Mouse (Mus musculus) E14TG2a.4 (cell line): ENCODE results near the gene Rbpj.
"Not testable (repeated sequence)": the region's sequence is repeated elsewhere in the genome, so short reads cannot be mapped to it uniquely, and the experiment has no call there.

Experiments used
- H3K27me3 ChIP-seq: 2 replicates; pipeline ENCODE4 v1.6.1; 2014; ENCODE audit warnings: low read length, control low read depth; ENCODE audit not compliant: insufficient read depth
- H3K36me3 ChIP-seq: 2 replicates; pipeline ENCODE4 v1.6.1; 2014; ENCODE audit warnings: low read length, control low read depth; ENCODE audit not compliant: insufficient read depth
- H3K4me1 ChIP-seq: replicated peaks from 2 replicates; pipeline ENCODE4 v1.6.1; 2014; ENCODE audit warnings: low read depth, low read length, control low read depth
- H3K4me3 ChIP-seq: replicated peaks from 2 replicates; pipeline ENCODE4 v1.5.1; 2014; ENCODE audit warnings: mild to moderate bottlenecking, low read length
- H3K9me3 ChIP-seq: 2 replicates; pipeline ENCODE4 v1.6.1; 2014; ENCODE audit warnings: low read length, control low read depth
- CTCF ChIP-seq: conservative IDR thresholded peaks from 2 replicates; pipeline ENCODE4 v1.5.1; 2014; ENCODE audit warnings: low read length
- NANOG ChIP-seq: IDR thresholded peaks from 2 replicates; pipeline ENCODE4 v1.6.1; 2014; ENCODE audit warnings: borderline replicate concordance, low read length, mixed read lengths
- POU5F1 ChIP-seq: IDR thresholded peaks from 2 replicates; pipeline ENCODE4 v1.6.1; 2014; ENCODE audit warnings: low read length, borderline replicate concordance

Rbpj gene

DNA sequence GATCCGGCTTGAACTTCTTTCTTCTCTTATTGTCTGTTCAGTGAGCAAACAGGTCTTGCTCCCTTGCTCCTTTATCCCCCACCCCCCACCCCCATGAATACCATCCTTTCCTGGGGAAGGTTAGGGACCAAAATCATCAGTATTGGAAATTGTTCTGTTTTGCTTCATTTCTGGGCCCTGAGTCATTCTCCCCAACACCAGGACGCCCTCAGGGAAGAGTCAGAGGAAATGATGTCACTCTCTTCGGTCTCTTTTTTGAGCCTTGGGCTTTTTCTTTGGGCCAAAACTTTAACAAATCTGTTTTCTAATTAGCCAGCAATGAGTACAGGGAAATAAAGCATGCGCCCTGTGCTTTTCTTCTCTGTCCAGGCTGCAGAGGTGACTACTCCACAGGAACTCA is 77.4 kb downstream of the Rbpj start:
- Histone ChIP-seq H3K9me3 (peaks cover 8% of the 10 kb centered on the region), H3K4me3 (no peak overlapping the region), H3K36me3 (peaks cover 9% of the 10 kb centered on the region), H3K27me3 (no peaks in the 10 kb centered on the region), H3K4me1 (peaks cover 88% of the 10 kb centered on the region)
- no peak for TF ChIP-seq POU5F1
- no peak for TF ChIP-seq NANOG
- TF ChIP-seq CTCF: no peak

- no peak for TF ChIP-seq POU5F1
- TF ChIP-seq NANOG: no peak; the same call in 1 of the 2 replicates
- TF ChIP-seq CTCF: no peak
- Histone ChIP-seq H3K4me1 (peaks cover 84% of the 10 kb centered on the region), H3K27me3 (no peaks in the 10 kb centered on the region), H3K4me3 (no peak overlapping the region), H3K9me3 (peaks cover 13% of the 10 kb centered on the region), H3K36me3 (peaks cover 9% of the 10 kb centered on the region)
Observed at GRCm38 (mm10) chr5:53543945-53544344, 78.0 kb downstream of the Rbpj start.

- Histone ChIP-seq H3K9me3 (peaks cover 16% of the 10 kb centered on the region), H3K4me3 (peak overlapping the region; percentile 45), H3K27me3 (no peaks in the 10 kb centered on the region), H3K4me1 (peaks cover 84% of the 10 kb centered on the region), H3K36me3 (peaks cover 9% of the 10 kb centered on the region)
- TF ChIP-seq POU5F1 (no peak), NANOG (no peak), CTCF (no peak)
Observed at GRCm38 (mm10) chr5:53546440-53546839, 80.5 kb downstream of the Rbpj start.

DNA sequence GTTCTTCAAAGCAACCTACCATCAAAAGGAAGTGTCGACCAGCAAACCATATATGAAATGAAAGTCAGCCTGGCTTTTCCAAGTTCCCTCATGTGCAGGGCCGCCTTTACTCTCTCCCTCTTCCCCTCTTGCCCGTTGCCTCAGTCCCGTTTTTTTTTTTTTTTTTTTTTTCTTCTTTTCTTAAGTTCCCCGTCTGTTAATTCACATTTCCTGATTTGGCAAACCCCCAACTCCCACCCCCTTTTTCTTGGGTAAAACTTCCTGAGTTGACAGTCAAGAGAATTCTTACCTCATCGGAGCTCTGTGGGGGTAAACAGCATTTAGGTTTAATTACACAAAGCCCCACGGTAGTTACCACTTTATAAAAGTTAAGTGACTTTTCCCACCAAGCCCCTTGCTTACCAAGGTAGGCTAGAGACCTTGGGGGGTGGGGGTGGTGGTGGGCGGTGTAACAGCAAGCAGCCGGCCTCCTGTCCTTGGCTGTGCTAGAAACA is 81.1 kb downstream of the Rbpj start:
- Histone ChIP-seq H3K27me3 (no peaks in the 10 kb centered on the region), H3K4me3 (peak overlapping the region; percentile 45), H3K4me1 (peaks cover 84% of the 10 kb centered on the region), H3K9me3 (peaks cover 16% of the 10 kb centered on the region), H3K36me3 (peaks cover 9% of the 10 kb centered on the region)
- TF ChIP-seq NANOG (no peak), POU5F1 (no peak), CTCF (no peak)

DNA sequence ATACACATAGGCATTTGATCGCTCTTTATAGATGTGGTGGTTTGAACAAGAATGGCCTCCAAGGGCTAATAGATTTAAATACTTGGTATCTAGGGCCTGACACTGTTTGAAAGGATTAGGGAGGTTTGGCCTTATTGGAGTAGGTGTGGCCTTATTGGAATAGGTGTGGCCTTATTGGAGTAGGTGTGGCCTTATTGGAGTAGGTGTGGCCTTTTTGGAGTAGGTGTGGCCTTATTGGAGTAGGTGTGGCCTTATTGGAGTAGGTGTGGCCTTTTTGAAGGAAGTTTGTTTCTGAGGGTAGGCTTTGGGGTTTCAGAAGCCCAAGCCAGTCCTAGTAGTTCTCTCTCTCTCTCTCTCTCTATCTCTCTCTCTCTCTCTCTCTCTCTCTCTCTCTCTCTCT is 84.4 kb downstream of the Rbpj start:
- Histone ChIP-seq H3K9me3 (peaks cover 16% of the 10 kb centered on the region), H3K4me1 (peaks cover 81% of the 10 kb centered on the region)
- H3K4me3 ChIP-seq, H3K27me3 ChIP-seq, H3K36me3 ChIP-seq: not testable (repeated sequence)

GRCm38 (mm10) chr5:53551394-53551793 is 85.4 kb downstream of the Rbpj start:
- H3K36me3 ChIP-seq: no peaks in the 10 kb centered on the region
- H3K9me3 ChIP-seq: peaks cover 16% of the 10 kb centered on the region
- H3K4me1 ChIP-seq: peaks cover 71% of the 10 kb centered on the region
- TF ChIP-seq POU5F1: no peak
- no peak for TF ChIP-seq CTCF
- TF ChIP-seq NANOG: no peak
- peak overlapping the region; percentile 46 for H3K4me3 ChIP-seq
- no peaks in the 10 kb centered on the region for H3K27me3 ChIP-seq

GRCm38 (mm10) chr5:53551910-53552309 is 86.0 kb downstream of the Rbpj start:
- no peaks in the 10 kb centered on the region for H3K27me3 ChIP-seq
- no peak for TF ChIP-seq POU5F1
- no peak for TF ChIP-seq CTCF
- no peak for TF ChIP-seq NANOG
- H3K4me1 ChIP-seq: peaks cover 66% of the 10 kb centered on the region
- peaks cover 16% of the 10 kb centered on the region for H3K9me3 ChIP-seq
- no peaks in the 10 kb centered on the region for H3K36me3 ChIP-seq
- H3K4me3 ChIP-seq: no peak overlapping the region

DNA sequence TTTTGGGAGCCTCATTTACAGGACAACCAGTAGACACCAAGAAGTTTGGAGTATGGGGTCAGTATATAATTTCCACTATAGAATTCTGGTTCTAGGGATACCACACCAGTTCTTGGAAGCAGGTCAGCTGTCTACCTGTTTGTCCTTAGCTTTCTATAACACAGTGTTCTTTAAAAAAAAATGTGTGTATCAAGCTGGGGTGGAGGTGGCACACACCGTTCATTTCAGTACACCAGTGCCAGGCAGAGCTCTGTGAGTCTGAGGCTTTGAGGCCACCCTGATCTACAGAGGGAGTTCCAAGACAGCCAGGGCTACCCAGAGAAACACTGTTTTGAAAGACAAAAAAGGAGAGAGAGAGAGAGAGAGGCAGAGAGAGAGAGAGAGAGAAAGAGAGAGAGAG is 87.3 kb downstream of the Rbpj start:
- TF ChIP-seq POU5F1 (no peak), NANOG (no peak)
- H3K9me3 ChIP-seq: peaks cover 10% of the 10 kb centered on the region

GRCm38 (mm10) chr5:53554180-53554579 is 88.2 kb downstream of the Rbpj start:
- TF ChIP-seq CTCF (no peak), POU5F1 (no peak)
- no peaks in the 10 kb centered on the region for H3K27me3 ChIP-seq

More for the DNA sequence above, 87.3 kb downstream of the Rbpj start:
- 0 out of 2 replicates have a peak, but pooled peaks cover 2% of the 10 kb centered on the region for H3K36me3 ChIP-seq
- H3K4me3 ChIP-seq: no peak overlapping the region
- H3K27me3 ChIP-seq: no peaks in the 10 kb centered on the region
- peaks cover 69% of the 10 kb centered on the region for H3K4me1 ChIP-seq

More at GRCm38 (mm10) chr5:53554180-53554579, 88.2 kb downstream of the Rbpj start:
- H3K36me3 ChIP-seq: peaks cover 9% of the 10 kb centered on the region
- peaks cover 73% of the 10 kb centered on the region for H3K4me1 ChIP-seq
- peaks cover under 1% of the 10 kb centered on the region; the same call in 1 of the 2 replicates for H3K9me3 ChIP-seq
- H3K4me3 ChIP-seq: no peak overlapping the region
